Mouse (Mus musculus): ENCODE data around the gene Ipo4. TPM values are rescaled to one million over a fixed set of nuclear protein-coding genes. Genes with fewer than 3 reads are reported as not detected.
A peak's percentile ranks its signal among the peaks of the same experiment; 100 is the strongest.

Gene Ipo4
- total RNA-seq (2021): 100 to 1,000 TPM; 106 to 116 TPM
- long read RNA-seq, experiment 1, transcript Ipo4-201 (30 exons, 3,846 nt): major isoform, 35 of 107 reads
- long read RNA-seq, experiment 1, partial matches to known transcripts: 39 of 107 reads
- long read RNA-seq, experiment 1, other reads (novel, unspliced or antisense): 33 of 107 reads
- long read RNA-seq, experiment 2, transcript Ipo4-201 (30 exons, 3,846 nt): major isoform, 31 of 83 reads
- long read RNA-seq, experiment 2, partial matches to known transcripts: 37 of 83 reads
- long read RNA-seq, experiment 2, other reads (novel, unspliced or antisense): 15 of 83 reads

GRCm38 (mm10) chr14:55635523-55636007, at the start of gene Ipo4:
Gene Ipo4, minus strand, starts transcription at chr14:55635957.
- peak; percentile 88 to 91 for DNase-seq (ENCODE audit: low spot score in 2 of 2)

GRCm38 (mm10) chr14:55682118-55682493, 46.3 kb upstream of the Ipo4 start:
- no peak for DNase-seq (ENCODE audit: low spot score in 2 of 2)

- DNase-seq (ENCODE audit: low spot score in 2 of 2): peak; percentile 97 to 98
These were observed 45.7 kb upstream of the Ipo4 start, which contains the start of gene Tinf2 for GRCm38 (mm10) chr14:55681160-55682117. Gene Tinf2, minus strand, starts transcription at chr14:55681820.

- no peak for DNase-seq (ENCODE audit: low spot score in 2 of 2)
These were observed 41.9 kb upstream of the Ipo4 start for GRCm38 (mm10) chr14:55677615-55678014.

GRCm38 (mm10) chr14:55672741-55673060, 36.9 kb upstream of the Ipo4 start:
- no peak for DNase-seq (ENCODE audit: low spot score in 2 of 2)

- DNase-seq (ENCODE audit: low spot score in 2 of 2): peak; percentile 82 to 92
These were observed 36.3 kb upstream of the Ipo4 start, which contains the start of the genes Gmpr2 and Nedd8 for GRCm38 (mm10) chr14:55671833-55672740. Gene Gmpr2, plus strand, starts transcription at chr14:55671941. Gene Nedd8, minus strand, starts transcription at chr14:55672124.

- no peak for DNase-seq (ENCODE audit: low spot score in 2 of 2)
These were observed 35.7 kb upstream of the Ipo4 start for GRCm38 (mm10) chr14:55671486-55671832.

GRCm38 (mm10) chr14:55660636-55661035, 24.9 kb upstream of the Ipo4 start:
- DNase-seq (ENCODE audit: low spot score in 2 of 2): no peak

- DNase-seq (ENCODE audit: low spot score in 2 of 2): peak; percentile 77 to 88
These were observed 24.3 kb upstream of the Ipo4 start, which contains the start of gene Mdp1 for GRCm38 (mm10) chr14:55659960-55660573. Gene Mdp1, minus strand, starts transcription at chr14:55660508.

- DNase-seq (ENCODE audit: low spot score in 2 of 2): no peak
These were observed 22.3 kb upstream of the Ipo4 start for GRCm38 (mm10) chr14:55658011-55658410.

GRCm38 (mm10) chr14:55656935-55657334, 21.2 kb upstream of the Ipo4 start:
- no peak for DNase-seq (ENCODE audit: low spot score in 2 of 2)

GRCm38 (mm10) chr14:55651528-55651927, 15.8 kb upstream of the Ipo4 start:
- DNase-seq (ENCODE audit: low spot score in 2 of 2): no peak

GRCm38 (mm10) chr14:55649884-55650283, 14.1 kb upstream of the Ipo4 start, which contains the start of gene Tssk4:
Gene Tssk4, plus strand, starts transcription at chr14:55650184.
- no peak for DNase-seq (ENCODE audit: low spot score in 2 of 2)

GRCm38 (mm10) chr14:55644261-55644888, 8.6 kb upstream of the Ipo4 start:
- no peak for DNase-seq (ENCODE audit: low spot score in 2 of 2)

GRCm38 (mm10) chr14:55643060-55643907, 7.5 kb upstream of the Ipo4 start, which contains the start of gene Tm9sf1:
Gene Tm9sf1, minus strand, starts transcription at chr14:55643806.
- DNase-seq (ENCODE audit: low spot score in 2 of 2): peak; percentile 75 to 85

- DNase-seq (ENCODE audit: low spot score in 2 of 2): no peak
These were observed 6.9 kb upstream of the Ipo4 start for GRCm38 (mm10) chr14:55642679-55643059.

GRCm38 (mm10) chr14:55641291-55641690, 5.5 kb upstream of the Ipo4 start:
- no peak for DNase-seq (ENCODE audit: low spot score in 2 of 2)

GRCm38 (mm10) chr14:55640816-55641215, 5.1 kb upstream of the Ipo4 start:
- DNase-seq (ENCODE audit: low spot score in 2 of 2): no peak

- DNase-seq (ENCODE audit: low spot score in 2 of 2): no peak
These were observed 2.0 kb upstream of the Ipo4 start, which contains the start of gene Gm49378 for GRCm38 (mm10) chr14:55637795-55638194. Gene Gm49378, minus strand, starts transcription at chr14:55637895.

Data from left cerebral cortex, adult 18-20 months (tissue).